Mouse (Mus musculus) heart, postnatal 10 days (tissue): ENCODE data around the gene Vmn1r135. TPM values are rescaled to one million over a fixed set of nuclear protein-coding genes. Genes with fewer than 3 reads are reported as not detected.
"Not testable (repeated sequence)": the region's sequence is repeated elsewhere in the genome, so short reads cannot be mapped to it uniquely, and the experiment has no call there.

Source experiments
- DNase-seq, 2 experiments: peaks; one replicate each; pipeline ENCODE4 v3.0.0; 2021
- intact Hi-C: fragments of 180-260 bp; cut with DNase I; formaldehyde crosslinking; loops from one replicate; pipeline ENCODE4 v1.15.1; 2025
- total RNA-seq, 2 experiments: library from RNA; stranded (reverse); gene quantifications; 2 replicates each; pipeline ENCODE4 v1.2.3; 2021

The Vmn1r135 gene
- total RNA-seq: not detected

DNA sequence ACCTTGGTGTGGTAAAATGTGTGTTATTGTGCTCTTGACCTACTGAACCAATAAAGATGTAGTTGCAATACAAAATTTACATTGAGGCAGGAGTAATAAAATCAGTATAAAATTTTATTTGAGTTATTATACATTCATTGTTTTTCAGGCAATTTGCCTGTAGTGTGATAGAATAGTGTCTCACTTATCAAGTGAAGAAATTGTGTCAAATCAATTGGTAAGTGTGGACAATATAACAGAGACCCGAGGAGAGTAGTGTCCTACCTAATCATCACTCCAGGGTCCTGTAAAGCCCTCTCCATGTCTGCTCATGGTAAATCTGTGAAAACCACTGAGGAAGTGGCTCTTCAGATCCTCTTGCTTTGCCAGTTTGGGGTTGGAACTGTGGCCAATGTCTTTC is at the start of gene Vmn1r135:
Vmn1r135 (plus strand) TSS at position 301 of the 400 bp plus-strand sequence.
- intact Hi-C loops, DNase-seq: not testable (repeated sequence)

DNA sequence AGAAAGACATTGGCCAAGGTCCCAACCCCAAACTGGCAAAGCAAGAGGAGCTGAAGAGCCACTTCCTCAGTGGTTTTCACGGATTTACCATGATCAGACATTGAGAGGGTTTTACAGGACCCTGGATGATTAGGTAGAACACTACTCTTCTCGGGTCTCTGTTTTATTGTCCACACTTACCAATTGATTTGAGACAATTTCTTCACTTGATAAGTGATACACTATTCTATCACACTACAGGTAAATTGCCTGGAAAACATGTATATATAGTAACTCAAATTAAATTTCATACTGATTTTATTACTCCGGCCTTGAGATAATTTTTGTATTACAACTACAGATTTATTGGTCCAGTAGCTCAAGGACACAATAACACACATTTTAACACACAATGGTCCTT is 35.5 kb upstream of the Vmn1r135 start, which contains the start of gene Gm4177:
Gm4177 (minus strand) TSS at position 101 of the 400 bp plus-strand sequence.
- intact Hi-C loops, DNase-seq: not testable (repeated sequence)

DNA sequence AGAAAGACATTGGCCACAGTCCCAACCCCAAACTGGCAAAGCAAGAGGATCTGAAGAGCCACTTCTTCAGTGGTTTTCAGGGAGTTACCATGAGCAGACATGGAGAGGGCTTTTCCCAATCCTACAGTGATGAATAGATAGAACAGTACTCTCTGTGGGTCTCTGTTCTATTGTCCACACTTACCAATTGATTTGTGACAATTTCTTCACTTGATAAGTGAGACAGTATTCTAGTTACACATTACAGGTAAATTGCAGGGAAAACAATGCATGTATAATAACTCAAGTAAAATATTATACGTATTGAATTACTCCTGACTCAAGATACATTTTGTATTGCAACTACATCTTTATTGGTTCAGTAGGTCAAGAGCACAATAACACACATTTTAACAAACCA is 12.0 kb downstream of the Vmn1r135 start, which contains the start of gene Gm5725:
Gm5725 (minus strand) TSS at position 101 of the 400 bp plus-strand sequence.
- DNase-seq, intact Hi-C loops: not testable (repeated sequence)

Other genes with a start within 250 kb of the Vmn1r135 start
- gene Vmn1r132, start 218.3 kb upstream of the Vmn1r135 start, total RNA-seq: not detected
- gene Gm4175, start 70.9 kb upstream of the Vmn1r135 start, total RNA-seq: not detected
- gene Gm4177, start 35.6 kb upstream of the Vmn1r135 start, total RNA-seq: not detected
- gene Gm5725, start 11.9 kb downstream of the Vmn1r135 start, total RNA-seq: not detected
- not detected for gene Gm5891, start 88.9 kb downstream of the Vmn1r135 start, total RNA-seq
- gene Vmn1r137, start 162.2 kb downstream of the Vmn1r135 start, total RNA-seq: not detected
- not detected for gene Vmn1r138, start 196.5 kb downstream of the Vmn1r135 start, total RNA-seq
- gene Gm6176, start 224.0 kb downstream of the Vmn1r135 start, total RNA-seq: not detected
- gene Vmn1r139, start 236.7 kb downstream of the Vmn1r135 start, total RNA-seq: not detected